Mouse (Mus musculus): ENCODE data around the gene Dnm3.

The Dnm3 gene

DNA sequence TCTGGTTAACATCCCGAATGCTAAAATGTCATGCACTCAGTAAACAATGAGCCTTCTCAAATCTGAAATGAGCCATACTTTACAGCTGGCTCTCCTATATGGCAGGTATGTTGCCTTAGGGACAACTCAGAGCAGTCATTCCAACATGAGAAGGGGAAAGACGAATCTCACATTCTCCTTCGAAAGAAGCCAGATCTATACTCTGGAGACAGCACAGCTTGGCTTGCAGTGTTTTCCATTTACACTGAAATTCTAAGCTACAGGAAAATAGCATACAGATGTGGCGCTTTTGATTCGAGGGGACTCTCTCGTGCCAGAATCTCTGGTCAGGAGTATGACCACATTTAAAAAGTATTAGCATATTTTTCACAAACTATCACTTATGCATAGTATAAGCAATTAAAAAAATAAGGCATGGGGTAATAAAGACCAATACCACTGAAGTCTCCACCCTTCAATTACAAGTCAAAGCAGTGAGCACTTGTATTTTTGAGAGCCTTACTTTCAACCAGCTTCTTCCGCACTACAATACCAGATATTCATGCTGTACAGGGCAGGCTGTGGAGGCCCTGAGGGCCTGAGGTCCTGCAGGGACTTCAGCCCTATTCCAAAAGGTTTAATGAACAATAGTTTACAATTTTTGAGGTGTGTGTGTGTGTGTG is 404.8 kb downstream of the Dnm3 start:
- no peak for DNase-seq (ENCODE audit: low spot score)

DNA sequence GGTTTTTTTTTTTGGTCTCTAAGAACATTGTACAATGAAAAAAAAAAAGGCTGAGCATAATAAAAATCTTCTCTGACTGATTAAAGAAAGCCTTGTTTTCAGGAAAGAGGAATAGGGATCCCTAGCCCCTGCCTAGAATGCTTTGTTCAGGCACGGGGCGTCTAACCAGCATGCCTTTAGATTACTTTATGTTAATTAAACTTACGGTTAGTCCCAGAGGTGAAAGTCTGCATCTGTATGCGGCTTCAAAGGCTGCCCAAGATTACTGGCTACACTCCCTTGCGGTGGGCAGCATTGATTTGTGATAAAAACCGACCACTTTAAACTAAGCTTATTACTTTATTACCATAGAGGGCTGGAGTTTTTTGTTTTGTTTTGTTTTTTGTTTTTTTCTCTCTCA is 424.2 kb downstream of the Dnm3 start:
- no peak for DNase-seq (ENCODE audit: low spot score)

DNA sequence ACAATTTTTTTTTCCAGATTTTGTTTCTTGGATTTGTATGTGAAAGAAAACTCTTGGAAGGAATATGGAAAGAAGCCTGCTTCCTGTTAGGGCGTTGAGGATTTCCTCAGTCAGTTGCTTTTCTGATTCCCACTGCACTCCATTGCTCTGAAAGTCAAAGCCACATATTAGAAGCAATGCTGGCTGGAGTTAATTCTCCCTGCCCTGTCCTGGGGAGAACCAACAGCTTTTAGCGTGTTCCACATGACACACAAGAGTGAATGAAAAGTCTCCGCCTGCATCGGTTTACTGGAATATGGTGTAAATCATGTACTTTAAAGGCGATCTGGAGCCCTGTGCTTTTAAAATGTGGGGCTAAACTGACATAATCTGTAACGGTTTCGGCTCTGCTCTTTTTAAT is 424.6 kb downstream of the Dnm3 start:
- DNase-seq (ENCODE audit: low spot score) = no peak

GRCm38 (mm10) chr1:162052755-162053154 is 425.1 kb downstream of the Dnm3 start:
- DNase-seq (ENCODE audit: low spot score) = no peak

- no peak for DNase-seq (ENCODE audit: low spot score)
Measured at GRCm38 (mm10) chr1:162052138-162052537, 425.7 kb downstream of the Dnm3 start.

GRCm38 (mm10) chr1:162051710-162052109 is 426.1 kb downstream of the Dnm3 start:
- no peak for DNase-seq (ENCODE audit: low spot score)

DNA sequence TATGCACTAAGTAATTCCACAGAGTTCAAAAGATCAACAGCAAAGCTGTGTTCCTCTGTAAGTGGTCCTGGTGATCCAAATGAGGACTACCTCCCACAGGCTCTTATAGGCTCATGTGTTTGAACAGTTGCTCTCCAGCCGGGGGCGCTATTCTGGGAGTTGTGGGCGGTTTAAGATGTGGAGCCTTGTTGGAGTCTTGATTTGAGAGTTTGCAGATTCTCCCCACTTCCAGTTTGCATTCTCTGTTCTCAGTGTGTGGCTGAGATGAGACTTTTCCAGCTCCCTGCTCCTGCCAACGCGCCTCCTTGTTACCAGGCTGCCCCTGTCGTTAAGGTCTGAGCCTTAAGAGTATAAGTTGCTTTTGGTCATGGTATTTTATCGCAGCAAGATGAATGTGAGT is 430.2 kb downstream of the Dnm3 start:
- no peak for DNase-seq (ENCODE audit: low spot score)

DNA sequence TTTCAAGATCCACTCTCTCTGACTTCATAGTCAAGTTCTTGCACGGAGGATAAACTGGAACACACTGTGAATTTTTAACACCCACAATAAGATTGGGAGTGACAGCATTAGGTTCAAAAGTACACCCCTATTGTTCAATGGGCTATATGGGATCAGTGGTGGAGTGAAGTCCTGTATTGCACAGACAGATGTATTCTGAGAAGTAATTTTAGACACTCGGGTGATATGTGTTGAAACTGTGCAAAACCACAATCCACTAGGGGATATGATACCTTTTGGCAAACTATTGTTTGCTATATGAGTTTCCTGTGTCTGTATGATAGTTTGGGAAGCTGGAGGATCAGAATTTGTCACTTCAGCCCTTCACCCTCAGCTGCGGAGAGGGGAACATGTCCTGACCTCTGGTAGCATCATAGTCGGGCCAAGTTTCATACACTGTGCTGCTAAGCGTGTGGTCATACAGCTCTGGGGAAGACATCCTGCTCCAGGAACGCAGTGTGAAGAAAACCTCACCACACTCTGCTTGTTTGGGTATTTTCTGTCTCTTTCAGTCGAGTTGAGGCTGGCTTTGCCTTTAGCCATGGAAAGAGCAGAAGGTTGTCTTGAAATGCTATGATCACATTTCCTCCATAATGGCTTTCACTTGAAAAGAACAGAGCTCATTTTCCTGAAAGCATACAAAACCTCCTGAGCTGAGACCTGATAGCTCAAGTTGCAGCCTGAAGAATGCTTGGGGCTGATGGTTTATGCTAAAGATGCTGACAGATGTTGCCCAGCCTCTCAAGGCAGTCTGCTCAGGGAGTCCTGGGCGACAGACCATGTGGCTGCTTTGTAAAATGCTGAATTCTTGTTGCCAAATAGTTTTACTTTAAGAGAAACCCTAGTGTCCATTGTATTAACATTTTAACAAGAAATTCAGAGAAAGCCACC is 433.8 kb downstream of the Dnm3 start:
- no peak for DNase-seq (ENCODE audit: low spot score)

DNA sequence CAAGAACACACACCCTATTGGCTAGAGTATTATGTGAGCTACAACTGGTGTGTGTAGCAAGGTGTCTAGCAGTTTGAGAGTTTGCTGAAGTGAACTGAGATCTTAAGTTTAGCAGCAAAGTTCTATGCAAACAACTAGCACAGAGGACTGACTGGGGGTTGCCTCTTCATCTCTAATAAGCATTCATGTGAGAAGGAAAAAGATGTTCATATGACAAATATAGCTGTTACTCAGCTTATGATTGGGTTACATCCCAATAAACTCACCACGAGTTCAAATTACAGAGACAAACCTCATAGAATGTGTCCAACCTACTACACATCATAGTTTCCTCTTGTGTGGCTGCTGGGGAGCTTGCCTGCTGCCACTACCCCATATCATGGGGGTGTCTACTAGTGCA is 434.6 kb downstream of the Dnm3 start:
- no peak for DNase-seq (ENCODE audit: low spot score)

DNA sequence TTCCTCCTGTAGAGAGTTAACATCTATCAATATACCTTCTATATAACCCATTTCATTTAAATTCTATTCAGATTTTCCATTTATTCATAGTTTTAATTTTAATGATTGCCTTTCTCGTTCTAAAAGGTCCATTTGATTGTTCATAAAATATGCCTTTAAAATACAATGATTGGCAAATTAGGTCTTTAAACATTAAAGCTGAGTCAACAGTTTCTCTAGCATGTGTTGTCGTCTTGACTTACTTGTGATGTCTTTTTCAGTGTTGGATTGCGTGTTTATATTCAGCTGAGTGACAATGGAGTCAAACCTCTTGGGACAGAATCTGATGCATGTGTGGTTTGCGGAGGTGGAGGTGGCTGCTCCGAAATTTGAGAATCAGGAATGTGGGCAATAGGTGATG is 435.4 kb downstream of the Dnm3 start:
- no peak for DNase-seq (ENCODE audit: low spot score)

- DNase-seq (ENCODE audit: low spot score) = no peak
Measured at GRCm38 (mm10) chr1:162040490-162041274, 437.2 kb downstream of the Dnm3 start.

DNA sequence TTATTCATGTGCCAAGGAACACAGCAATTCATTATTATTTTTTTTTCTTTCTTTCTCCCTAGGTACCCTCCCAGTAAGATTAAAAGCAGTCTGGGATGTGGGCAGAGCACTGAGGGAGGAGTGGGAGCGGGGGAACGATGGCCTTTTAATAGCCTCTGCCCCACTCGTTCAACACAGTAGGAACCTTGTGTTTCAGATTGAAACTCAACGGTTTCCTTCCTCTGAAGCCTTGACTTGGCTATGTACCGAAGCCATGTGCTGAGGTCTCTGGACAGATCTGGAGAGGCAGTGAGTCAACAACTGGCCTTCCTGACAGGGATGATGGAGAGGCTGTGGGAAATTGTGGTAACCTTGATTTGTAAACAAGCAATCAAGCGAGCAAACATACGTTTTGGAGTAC is 438.0 kb downstream of the Dnm3 start:
- peak; percentile 15 for DNase-seq (ENCODE audit: low spot score)

GRCm38 (mm10) chr1:162039011-162039595 is 438.7 kb downstream of the Dnm3 start:
- no peak for DNase-seq (ENCODE audit: low spot score)

GRCm38 (mm10) chr1:162038431-162038830 is 439.4 kb downstream of the Dnm3 start:
- DNase-seq (ENCODE audit: low spot score) = no peak

- DNase-seq (ENCODE audit: low spot score) = peak; percentile 64
Measured at GRCm38 (mm10) chr1:162037968-162038421, 439.8 kb downstream of the Dnm3 start.

GRCm38 (mm10) chr1:162037185-162037765 is 440.6 kb downstream of the Dnm3 start:
- DNase-seq (ENCODE audit: low spot score) = no peak

DNA sequence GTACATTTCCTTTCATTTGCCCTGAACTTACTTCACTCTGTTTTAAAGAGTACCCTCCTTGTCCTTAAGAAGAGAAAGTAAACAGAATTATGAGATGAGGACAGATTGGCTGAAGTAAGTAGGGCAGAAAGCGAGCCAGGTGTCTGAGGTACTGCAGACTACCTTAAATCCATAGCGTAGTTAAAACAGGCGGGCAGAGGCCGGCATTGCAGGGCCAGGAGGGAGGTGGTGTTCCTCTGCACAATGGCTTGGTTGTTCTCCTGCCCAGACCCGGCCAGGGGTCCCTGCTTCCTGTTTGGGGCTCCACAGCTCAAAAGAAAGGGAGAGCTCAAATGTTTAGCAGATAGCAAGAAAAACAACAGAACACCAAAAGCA is 441.4 kb downstream of the Dnm3 start:
- DNase-seq (ENCODE audit: low spot score) = no peak

DNA sequence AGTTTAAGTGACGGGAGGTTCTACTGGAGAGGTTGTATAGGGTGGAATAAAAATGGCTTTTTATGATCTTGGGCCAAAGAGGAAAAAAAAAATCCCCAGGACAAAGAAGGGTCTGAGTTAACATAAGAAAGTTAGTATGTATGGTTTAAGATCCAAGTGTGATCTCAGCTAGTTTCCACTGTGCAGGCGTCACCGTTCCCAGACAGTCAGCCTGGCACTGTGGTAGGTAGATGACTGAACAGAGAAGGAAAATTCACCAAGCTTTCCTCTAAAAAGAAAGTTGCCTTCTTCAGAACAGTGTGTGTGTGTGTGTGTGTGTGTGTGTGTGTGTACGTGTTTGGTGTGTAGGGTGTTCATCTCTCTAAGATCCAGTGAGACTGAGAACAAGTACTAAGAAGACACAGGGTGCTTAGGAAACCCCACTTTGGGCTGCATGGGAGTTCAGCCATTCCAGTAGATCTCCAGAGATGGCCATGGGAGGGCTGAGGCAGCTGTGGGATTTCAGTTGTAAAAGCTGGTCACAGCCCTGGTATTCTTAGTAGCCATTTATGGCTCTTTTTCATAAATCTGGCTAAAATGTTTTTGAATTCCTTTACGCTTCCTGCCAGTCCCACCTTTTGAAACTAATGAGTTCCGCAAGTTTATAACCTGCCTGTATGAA is 441.9 kb downstream of the Dnm3 start:
- no peak for DNase-seq (ENCODE audit: low spot score)

- no peak for DNase-seq (ENCODE audit: low spot score)
Measured at GRCm38 (mm10) chr1:162023681-162024270, 454.1 kb downstream of the Dnm3 start.

DNA sequence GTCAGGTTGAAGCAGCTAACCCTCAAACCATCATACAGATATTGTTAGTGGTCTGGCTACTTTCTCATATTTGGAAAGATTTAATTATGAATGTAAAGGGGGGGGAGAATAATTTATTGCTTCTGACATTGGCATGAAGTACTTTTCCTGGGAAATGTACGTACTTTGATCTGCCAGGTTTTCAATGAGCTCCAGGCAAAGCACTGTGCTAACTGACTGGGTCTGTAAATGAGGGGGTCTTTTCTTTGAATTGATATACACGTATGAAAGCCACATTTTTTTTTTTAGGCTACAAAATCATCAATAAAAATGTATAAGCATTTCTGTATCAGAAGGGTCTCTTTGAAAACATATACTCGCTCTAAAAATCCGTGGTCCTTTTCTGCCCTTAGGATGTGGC is 457.1 kb downstream of the Dnm3 start:
- no peak for DNase-seq (ENCODE audit: low spot score)

DNA sequence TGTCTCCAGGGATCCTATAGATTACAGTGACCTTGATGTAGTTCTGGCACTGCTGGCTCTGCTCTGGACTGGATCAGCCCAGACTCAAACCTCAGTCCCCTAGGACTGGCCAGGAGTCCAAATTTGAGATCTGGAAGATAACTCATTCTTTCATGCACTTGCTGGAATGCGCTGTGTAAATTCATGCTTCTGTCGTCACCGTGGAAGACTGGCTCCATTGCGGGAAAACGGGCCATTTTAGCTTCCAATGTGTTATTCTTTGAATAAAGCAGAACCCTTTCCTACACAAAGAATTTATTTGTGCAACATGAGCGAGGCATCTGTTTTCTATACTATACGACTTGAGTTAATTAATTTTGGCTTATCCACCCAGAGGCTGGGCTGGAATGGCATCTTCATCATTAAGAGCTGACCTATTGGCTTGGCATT is 457.5 kb downstream of the Dnm3 start:
- DNase-seq (ENCODE audit: low spot score) = no peak
